Mouse (Mus musculus): ENCODE measurements around the gene Cnnm4.

- TF ChIP-seq POLR2A (IDR thresholded peaks at IDR 0.05; ENCODE audit: borderline replicate concordance, extremely low read depth, low read depth, low read length): no peak
- no peak for TF ChIP-seq CTCF (IDR thresholded peaks at IDR 0.05; ENCODE audit: insufficient read depth, low read length)
Measured at GRCm38 (mm10) chr1:36441101-36441500, 30.3 kb upstream of the Cnnm4 start.

Measured in lung, adult 2 months (tissue).